Mouse (Mus musculus): ENCODE measurements at regions not wholly inside any gene's neighbourhood (a gene's known extent, or its start where the extent isn't known, plus 50 kb on each side); places are given as distances from the start of the nearest gene placed in this dataset.

- no peak for ATAC-seq (replicated peaks; ENCODE audit: poor library complexity, severe bottlenecking)
Observed at GRCm38 (mm10) chr15:87415996-87416395, 128.1 kb upstream of the Fam19a5 start.

- ATAC-seq (replicated peaks; ENCODE audit: poor library complexity, severe bottlenecking): no peak
Observed at GRCm38 (mm10) chr15:87421743-87422142, 122.4 kb upstream of the Fam19a5 start.

GRCm38 (mm10) chr15:87433306-87433705 is 110.8 kb upstream of the Fam19a5 start:
- no peak for ATAC-seq (replicated peaks; ENCODE audit: poor library complexity, severe bottlenecking)

GRCm38 (mm10) chr15:87433901-87434300 is 110.2 kb upstream of the Fam19a5 start:
- no peak for ATAC-seq (replicated peaks; ENCODE audit: poor library complexity, severe bottlenecking)

- no peak for ATAC-seq (replicated peaks; ENCODE audit: poor library complexity, severe bottlenecking)
Observed at GRCm38 (mm10) chr15:87435566-87435965, 108.5 kb upstream of the Fam19a5 start.

- no peak for ATAC-seq (replicated peaks; ENCODE audit: poor library complexity, severe bottlenecking)
Observed at GRCm38 (mm10) chr15:87437611-87438010, 106.5 kb upstream of the Fam19a5 start.

- no peak for ATAC-seq (replicated peaks; ENCODE audit: poor library complexity, severe bottlenecking)
Observed at GRCm38 (mm10) chr15:87458932-87459331, 85.2 kb upstream of the Fam19a5 start.

GRCm38 (mm10) chr15:87476247-87476646 is 67.9 kb upstream of the Fam19a5 start:
- ATAC-seq (replicated peaks; ENCODE audit: poor library complexity, severe bottlenecking): no peak

GRCm38 (mm10) chr15:87476862-87477490 is 67.1 kb upstream of the Fam19a5 start:
- no peak for ATAC-seq (replicated peaks; ENCODE audit: poor library complexity, severe bottlenecking)

- no peak for ATAC-seq (replicated peaks; ENCODE audit: poor library complexity, severe bottlenecking)
Observed at GRCm38 (mm10) chr15:87480758-87481157, 63.3 kb upstream of the Fam19a5 start.
